Mouse (Mus musculus) liver, postnatal 0 days (tissue): ENCODE measurements around the gene Drc3.

Experiments
- CTCF ChIP-seq: sonication (generic); IDR thresholded peaks from 2 replicates; pipeline ENCODE4 v1.5.1; 2016; ENCODE audit warnings: antibody characterized with exemption, low read depth
- EP300 ChIP-seq: IDR thresholded peaks from 2 replicates; pipeline ENCODE4 v1.6.1; 2016; ENCODE audit warnings: antibody characterized with exemption, low read depth, mild to moderate bottlenecking

DNA sequence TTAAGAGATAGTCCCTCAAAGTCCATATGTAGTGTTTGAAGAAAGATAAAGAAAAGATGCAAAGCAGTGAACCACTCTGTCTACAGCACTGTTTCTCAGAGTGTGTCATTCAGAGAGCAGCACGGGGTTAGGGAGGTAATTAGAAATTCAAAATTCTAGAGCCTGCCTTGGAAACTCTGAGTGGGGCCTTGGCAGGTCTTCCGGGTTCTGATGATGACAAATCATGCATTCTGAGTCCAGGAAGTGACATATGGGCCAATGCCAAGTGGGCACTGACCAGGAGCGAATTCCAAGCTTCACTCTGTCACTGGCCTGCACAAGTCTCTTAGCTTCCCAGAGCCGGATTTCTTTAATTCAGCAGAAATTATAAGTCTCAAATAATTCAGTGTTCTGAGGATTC, 6.6 kb upstream of the Drc3 start:
- TF ChIP-seq CTCF (no peak), EP300 (no peak)
